Mouse (Mus musculus) fat pad, adult 2 months (tissue): ENCODE results near the gene Prmt7.

Source experiments
- DNase-seq: peaks from one replicate; pipeline ENCODE4 v3.0.0-alpha.2; 2011; ENCODE audit warnings: low read depth, low spot score; ENCODE audit errors: extremely low read depth

Gene Prmt7

GRCm38 (mm10) chr8:106213959-106214358 lies 3.2 kb downstream of the Prmt7 start:
- DNase-seq: no peak

GRCm38 (mm10) chr8:106219620-106220019 lies 8.9 kb downstream of the Prmt7 start:
- DNase-seq: no peak

GRCm38 (mm10) chr8:106226589-106226988 lies 15.9 kb downstream of the Prmt7 start:
- no peak for DNase-seq

GRCm38 (mm10) chr8:106231536-106231935 lies 20.8 kb downstream of the Prmt7 start:
- DNase-seq: no peak

GRCm38 (mm10) chr8:106232751-106233150 lies 22.0 kb downstream of the Prmt7 start:
- no peak for DNase-seq

GRCm38 (mm10) chr8:106234567-106235261 lies 24.0 kb downstream of the Prmt7 start:
- DNase-seq: no peak

- no peak for DNase-seq
Observed at GRCm38 (mm10) chr8:106237106-106237505, 26.4 kb downstream of the Prmt7 start.

- DNase-seq: no peak
Observed at GRCm38 (mm10) chr8:106250186-106250585, 39.5 kb downstream of the Prmt7 start.

GRCm38 (mm10) chr8:106258169-106258568 lies 47.4 kb downstream of the Prmt7 start:
- no peak for DNase-seq

GRCm38 (mm10) chr8:106259579-106260255 lies 49.0 kb downstream of the Prmt7 start:
- DNase-seq: no peak

GRCm38 (mm10) chr8:106260894-106261293 lies 50.2 kb downstream of the Prmt7 start:
- DNase-seq: no peak

GRCm38 (mm10) chr8:106262343-106262742 lies 51.6 kb downstream of the Prmt7 start:
- no peak for DNase-seq

- DNase-seq: no peak
Observed at GRCm38 (mm10) chr8:106263928-106264327, 53.2 kb downstream of the Prmt7 start.

GRCm38 (mm10) chr8:106265398-106265797 lies 54.7 kb downstream of the Prmt7 start:
- no peak for DNase-seq

GRCm38 (mm10) chr8:106268710-106269346 lies 58.1 kb downstream of the Prmt7 start:
- DNase-seq: no peak

GRCm38 (mm10) chr8:106270804-106271203 lies 60.1 kb downstream of the Prmt7 start:
- no peak for DNase-seq

GRCm38 (mm10) chr8:106271378-106271777 lies 60.6 kb downstream of the Prmt7 start:
- no peak for DNase-seq

- no peak for DNase-seq
Observed at GRCm38 (mm10) chr8:106273468-106273867, 62.7 kb downstream of the Prmt7 start.

GRCm38 (mm10) chr8:106276709-106277317 lies 66.1 kb downstream of the Prmt7 start:
- no peak for DNase-seq

GRCm38 (mm10) chr8:106278367-106279042 lies 67.8 kb downstream of the Prmt7 start:
- DNase-seq: no peak

GRCm38 (mm10) chr8:106280154-106280553 lies 69.4 kb downstream of the Prmt7 start:
- no peak for DNase-seq
